Mouse (Mus musculus): ENCODE measurements around the gene Cyb561d1. TPM values are rescaled to one million over a fixed set of nuclear protein-coding genes. Genes with fewer than 3 reads are reported as not detected.

Gene Cyb561d1
- total and polyA plus RNA-seq, 3 experiments = 2.2 to 4.1 (median 2.6) TPM

DNA sequence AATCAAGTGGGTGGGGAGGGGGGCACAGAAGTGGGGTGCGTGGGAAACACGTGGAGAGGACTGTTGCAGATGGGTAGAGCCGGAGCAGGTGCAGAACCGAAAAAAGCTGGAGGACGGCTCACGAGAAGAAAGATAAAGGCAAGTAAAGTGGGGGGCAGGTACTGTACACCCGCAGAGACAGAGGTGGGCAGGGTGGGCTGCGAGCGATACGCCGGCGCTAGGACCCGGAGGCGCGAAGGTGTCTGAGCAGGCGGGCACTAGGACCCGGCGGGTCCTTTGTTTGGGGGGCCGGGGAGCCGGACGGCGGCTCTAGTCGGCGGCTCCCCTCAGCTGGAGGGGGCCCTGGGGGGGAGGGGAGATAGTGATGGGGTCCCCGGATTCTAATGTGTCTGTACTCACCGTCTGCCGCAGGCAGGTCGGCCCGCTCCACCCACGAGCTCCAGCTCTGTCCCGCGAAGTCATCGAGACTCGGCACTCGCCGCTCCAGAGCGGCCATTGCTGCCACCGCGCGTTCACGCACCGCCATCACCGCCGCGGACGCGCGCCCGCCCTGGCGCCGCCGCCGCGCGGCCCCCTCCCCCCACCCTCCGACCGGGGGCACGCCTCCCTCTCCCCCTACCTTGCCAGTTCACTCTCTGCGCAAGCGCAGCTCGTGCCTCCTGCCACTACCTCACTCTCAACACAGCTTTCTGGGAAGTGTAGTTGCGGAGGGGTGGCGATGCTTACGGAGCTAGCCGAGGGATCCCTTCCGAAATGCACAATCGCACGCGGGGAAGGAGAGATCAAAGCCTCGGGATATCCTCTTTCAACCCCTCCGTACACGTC, 9.1 kb upstream of the Cyb561d1 start (continued):
- TF ChIP-seq JUND (conservative IDR thresholded peaks at IDR 0.05; ENCODE audit: low read depth, low read length) (no peak), SIN3A (IDR thresholded peaks at IDR 0.05; ENCODE audit: low read length) (peak; percentile 98), RAD21 (IDR thresholded peaks at IDR 0.05; ENCODE audit: low read depth, low read length) (no peak), MXI1 (IDR thresholded peaks at IDR 0.05; ENCODE audit: low read depth, low read length) (peak; percentile 71; the same call in 1 of the 2 replicates), ZKSCAN1 (IDR thresholded peaks at IDR 0.05; ENCODE audit: borderline replicate concordance, low read depth, low read length) (no peak), EP300 (IDR thresholded peaks at IDR 0.05; ENCODE audit: low read length) (no peak), ZMIZ1 (IDR thresholded peaks at IDR 0.05; ENCODE audit: low read depth, low read length) (no peak), E2F4 (IDR thresholded peaks at IDR 0.05; ENCODE audit: insufficient replicate concordance, low read depth, low read length) (no peak), TCF12 (IDR thresholded peaks at IDR 0.05; ENCODE audit: low read depth, low read length) (peak; percentile 89)

DNA sequence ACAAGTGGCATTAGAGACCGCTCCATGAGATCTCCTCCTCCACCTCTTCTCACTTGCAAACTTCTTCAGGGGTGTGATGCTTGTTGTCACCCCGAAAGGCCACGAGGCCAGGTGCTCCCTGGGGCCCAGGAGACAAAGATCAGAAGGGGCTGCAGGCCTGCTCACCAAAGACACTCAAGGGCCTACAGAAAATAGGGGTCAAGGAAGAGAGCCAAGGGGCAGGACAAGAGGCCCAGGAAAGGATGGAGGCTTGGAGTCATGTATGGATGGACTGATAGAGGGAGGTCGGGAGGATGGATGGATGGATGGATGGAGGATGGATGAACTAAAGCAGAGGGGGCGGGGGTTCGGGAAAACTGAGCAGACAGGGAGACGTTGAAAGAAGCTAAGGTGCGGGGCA, 8.5 kb upstream of the Cyb561d1 start:
- H3K4me3 ChIP-seq (replicated peaks in 1 of 3; ENCODE audit: low read depth in 2 of 3, low read length in 2 of 3, poor library complexity in 1 of 3) = peak overlapping the region; percentile 60 to 80 (median 70)
- peaks cover 13 to 39% of the 10 kb centered on the region in 2 experiments for H3K36me3 ChIP-seq (replicated peaks in 1 of 2; ENCODE audit: control insufficient read depth in 1 of 2, insufficient read depth in 1 of 2, low read length in 1 of 2)
- peak overlapping the region; percentile 80 for H3K9ac ChIP-seq (ENCODE audit: insufficient read depth, low read depth)
- peaks cover 5 to 20% of the 10 kb centered on the region in 2 experiments; a peak in 3 of 4 replicates for H3K4me1 ChIP-seq (ENCODE audit: control insufficient read depth in 1 of 2, insufficient read depth in 2 of 2)
- in situ Hi-C loops (cut with MboI; ENCODE audit: low pct_ligation_motif_present, low pct_unique_long_range_greater_than_20kb, low sequenced_read_pairs) (loop anchor here (5.0 kb wide), 1 partner anchor 42 kb away; no protein-coding TSS in a partner anchor), dilution Hi-C loops (cut with MboI; ENCODE audit: extremely low pct_ligation_motif_present, extremely low pct_unique_long_range_greater_than_20kb, low sequenced_read_pairs) (no loop called here)
- H3K9me3 ChIP-seq (replicated peaks; ENCODE audit: low read length) = no peaks in the 10 kb centered on the region
- H3K4me2 ChIP-seq (ENCODE audit: insufficient read depth, low read depth, poor library complexity, severe bottlenecking) = peak overlapping the region; percentile 69
- TF ChIP-seq IRF4 (IDR thresholded peaks at IDR 0.05; ENCODE audit: low read depth, low read length) = no peak
- TF ChIP-seq JUN (IDR thresholded peaks at IDR 0.05; ENCODE audit: insufficient read depth, low read depth, low read length) = no peak
- TF ChIP-seq USF2 (conservative IDR thresholded peaks at IDR 0.05; ENCODE audit: low read depth, low read length) = no peak
- TF ChIP-seq USF1 (IDR thresholded peaks at IDR 0.05; ENCODE audit: low read depth, low read length) = no peak
- DNase-seq (ENCODE audit: extremely low read depth) = no peak
- H3K79me2 ChIP-seq (replicated peaks; ENCODE audit: control insufficient read depth, extremely low read depth, insufficient read depth, poor library complexity, severe bottlenecking) = no peaks in the 10 kb centered on the region
- H3K27me3 ChIP-seq (replicated peaks) = peaks cover 34% of the 10 kb centered on the region
- H3K27ac ChIP-seq (ENCODE audit: insufficient read depth, low read depth) = no peak overlapping the region

DNA sequence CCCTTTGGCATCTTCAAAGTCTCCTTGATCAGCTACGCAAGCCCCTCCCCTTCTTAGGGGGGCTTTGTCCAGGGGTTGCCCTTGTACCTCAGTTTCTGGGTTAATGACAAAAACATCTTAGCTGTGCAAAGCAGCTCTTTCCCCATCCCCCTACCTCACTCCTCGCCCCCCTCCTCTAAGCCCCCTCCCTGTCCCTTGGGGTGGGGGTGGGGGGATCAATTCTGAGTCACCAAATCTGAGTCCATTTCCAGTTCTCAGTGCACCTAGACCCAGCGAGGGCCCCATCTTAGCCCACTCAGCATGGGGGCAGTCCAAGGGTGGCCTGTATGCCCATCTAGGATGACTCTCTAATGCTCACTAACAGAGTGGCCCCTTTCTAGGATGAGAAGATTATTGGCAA, 8.0 kb upstream of the Cyb561d1 start:
- no peak for DNase-seq (ENCODE audit: extremely low read depth)
- H3K27ac ChIP-seq (ENCODE audit: insufficient read depth, low read depth) = no peak overlapping the region
- TF ChIP-seq ETS1 (conservative IDR thresholded peaks at IDR 0.05; ENCODE audit: low read depth, low read length) (no peak), MYC (IDR thresholded peaks at IDR 0.05; ENCODE audit: low read depth, low read length) (no peak), ZKSCAN1 (IDR thresholded peaks at IDR 0.05; ENCODE audit: borderline replicate concordance, low read depth, low read length) (no peak), JUN (IDR thresholded peaks at IDR 0.05; ENCODE audit: insufficient read depth, low read depth, low read length) (no peak), EP300 (IDR thresholded peaks at IDR 0.05; ENCODE audit: low read length) (no peak), SMC3 (IDR thresholded peaks at IDR 0.05; ENCODE audit: low read depth, low read length) (no peak), BHLHE40 (IDR thresholded peaks at IDR 0.05; ENCODE audit: low read depth, low read length) (no peak), POLR2AphosphoS2 (IDR thresholded peaks at IDR 0.05; ENCODE audit: low read depth, low read length) (no peak), TCF12 (IDR thresholded peaks at IDR 0.05; ENCODE audit: low read depth, low read length) (no peak), MEF2A (IDR thresholded peaks at IDR 0.05; ENCODE audit: borderline replicate concordance, low read depth, low read length) (no peak), CHD1 (IDR thresholded peaks at IDR 0.05; ENCODE audit: low read depth, low read length) (no peak), E2F4 (IDR thresholded peaks at IDR 0.05; ENCODE audit: insufficient replicate concordance, low read depth, low read length) (no peak), IRF4 (IDR thresholded peaks at IDR 0.05; ENCODE audit: low read depth, low read length) (no peak), RAD21 (IDR thresholded peaks at IDR 0.05; ENCODE audit: low read depth, low read length) (no peak), PAX5 (IDR thresholded peaks at IDR 0.05; ENCODE audit: low read length) (no peak), ZMIZ1 (IDR thresholded peaks at IDR 0.05; ENCODE audit: low read depth, low read length) (no peak)
- in situ Hi-C loops (cut with MboI; ENCODE audit: low pct_ligation_motif_present, low pct_unique_long_range_greater_than_20kb, low sequenced_read_pairs) (loop anchor here (5.0 kb wide), 1 partner anchor 42 kb away; no protein-coding TSS in a partner anchor), dilution Hi-C loops (cut with MboI; ENCODE audit: extremely low pct_ligation_motif_present, extremely low pct_unique_long_range_greater_than_20kb, low sequenced_read_pairs) (no loop called here)
- H3K4me1 ChIP-seq (ENCODE audit: control insufficient read depth in 1 of 2, insufficient read depth in 2 of 2) = peaks cover 5 to 20% of the 10 kb centered on the region in 2 experiments; a peak in 3 of 4 replicates
- no peaks in the 10 kb centered on the region for H3K9me3 ChIP-seq (replicated peaks; ENCODE audit: low read length)
- no peaks in the 10 kb centered on the region for H3K79me2 ChIP-seq (replicated peaks; ENCODE audit: control insufficient read depth, extremely low read depth, insufficient read depth, poor library complexity, severe bottlenecking)
- H3K9ac ChIP-seq (ENCODE audit: insufficient read depth, low read depth) = peak overlapping the region; percentile 80; the same call in 1 of the 2 replicates
- H3K36me3 ChIP-seq (replicated peaks in 1 of 2; ENCODE audit: control insufficient read depth in 1 of 2, insufficient read depth in 1 of 2, low read length in 1 of 2) = peaks cover 15 to 44% of the 10 kb centered on the region in 2 experiments
- H3K4me2 ChIP-seq (ENCODE audit: insufficient read depth, low read depth, poor library complexity, severe bottlenecking) = no peak overlapping the region; the same call in 1 of the 2 replicates
- H3K4me3 ChIP-seq (replicated peaks in 1 of 3; ENCODE audit: low read depth in 2 of 3, low read length in 2 of 3, poor library complexity in 1 of 3) = peak overlapping the region in 2 of 3 experiments; percentile 13 to 70
- H3K27me3 ChIP-seq (replicated peaks) = peaks cover 29% of the 10 kb centered on the region
